Mouse (Mus musculus) heart, adult 11 months (tissue): Measurements from ENCODE around the gene Fkbp10.
A peak's percentile ranks its signal among the peaks of the same experiment; 100 is the strongest.

Source experiments
- DNase-seq: peaks from one replicate; pipeline ENCODE4 v3.0.0; 2022

Gene Fkbp10

DNA sequence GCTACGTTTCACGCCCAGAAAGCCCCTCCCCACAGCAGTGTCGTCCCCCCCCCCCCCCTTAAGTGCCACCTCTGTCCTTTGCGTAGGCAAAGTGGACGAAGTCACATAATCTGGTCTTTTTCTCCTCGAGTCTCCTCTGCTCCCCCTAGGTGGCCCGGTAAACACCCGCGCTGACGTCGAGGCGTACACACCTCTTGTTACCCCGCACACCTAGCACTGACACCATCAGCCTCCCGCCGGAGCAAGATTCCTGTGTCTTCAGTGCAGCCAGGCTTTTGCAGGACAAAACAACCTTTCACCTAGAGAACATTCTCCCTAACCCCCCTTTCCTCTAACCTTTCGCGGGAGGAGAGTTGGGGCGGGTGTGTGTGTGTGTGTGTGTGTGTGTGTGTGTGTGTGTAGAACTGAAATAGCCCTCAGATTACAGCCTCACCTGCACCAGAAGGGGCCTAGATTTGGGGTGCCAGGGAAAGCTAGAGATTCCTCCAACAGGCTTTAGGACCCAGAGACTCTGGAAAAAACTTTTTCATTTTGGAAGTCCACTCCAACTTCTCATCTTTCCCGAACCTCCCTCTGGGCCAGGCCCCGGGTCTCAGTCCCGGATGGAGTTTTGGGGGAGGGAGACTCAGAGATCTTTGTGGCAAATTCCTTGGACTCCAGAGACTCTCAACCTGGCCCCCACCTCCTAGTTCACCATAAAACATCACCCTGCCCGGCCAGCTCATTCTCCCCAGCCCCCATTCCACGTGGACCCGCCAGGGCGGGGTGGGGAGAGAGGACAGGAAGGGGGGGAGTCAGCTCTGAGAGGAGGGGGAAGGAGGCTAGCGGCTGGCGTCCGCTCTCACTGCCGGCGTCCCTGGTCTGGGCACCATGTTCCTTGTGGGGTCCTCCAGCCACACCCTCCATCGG lies at the start of gene Fkbp10:
Gene Fkbp10, plus strand, starts transcription at position 784 of the 909 bp plus-strand sequence.
- peak; percentile 99 for DNase-seq

DNA sequence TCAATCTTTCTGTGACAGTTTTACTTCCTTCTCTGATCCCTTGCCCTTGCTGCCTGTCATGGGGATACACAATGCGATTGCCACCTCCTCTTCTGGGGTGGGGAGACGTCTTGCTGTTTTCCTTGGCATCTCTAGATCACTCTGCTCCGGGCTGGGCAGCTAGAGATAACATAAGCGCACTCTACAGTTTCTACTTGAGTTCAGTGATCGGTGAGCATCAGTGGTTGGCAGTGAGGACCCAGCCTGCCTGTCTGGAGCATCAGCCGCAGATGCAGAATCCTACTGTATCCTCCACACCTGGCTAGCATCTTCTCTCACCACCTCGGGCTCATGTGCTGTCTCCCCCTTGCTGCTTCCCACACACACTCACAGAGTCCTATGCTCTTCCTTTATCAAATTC lies 46.4 kb upstream of the Fkbp10 start:
- DNase-seq: peak; percentile 91

DNA sequence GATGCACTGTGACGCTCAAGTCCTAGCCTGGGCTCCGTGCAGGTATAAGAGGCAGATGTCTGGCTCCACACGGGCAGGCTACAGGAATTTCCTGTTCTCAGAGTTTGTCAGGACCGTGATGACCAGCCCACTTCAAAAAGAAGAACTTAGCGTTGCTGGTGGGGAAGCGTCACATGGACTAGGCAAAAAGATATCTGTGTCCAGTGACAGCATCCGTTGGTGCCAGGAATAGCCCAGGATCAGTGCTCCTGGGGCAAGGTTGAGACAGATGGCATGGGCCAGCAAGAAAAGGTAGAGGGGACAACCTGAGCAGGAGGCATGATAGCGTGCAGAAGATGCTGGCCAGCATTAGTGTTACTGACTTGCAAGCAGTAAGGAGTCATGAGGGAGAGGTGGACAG lies 45.7 kb upstream of the Fkbp10 start:
- peak; percentile 94 for DNase-seq

DNA sequence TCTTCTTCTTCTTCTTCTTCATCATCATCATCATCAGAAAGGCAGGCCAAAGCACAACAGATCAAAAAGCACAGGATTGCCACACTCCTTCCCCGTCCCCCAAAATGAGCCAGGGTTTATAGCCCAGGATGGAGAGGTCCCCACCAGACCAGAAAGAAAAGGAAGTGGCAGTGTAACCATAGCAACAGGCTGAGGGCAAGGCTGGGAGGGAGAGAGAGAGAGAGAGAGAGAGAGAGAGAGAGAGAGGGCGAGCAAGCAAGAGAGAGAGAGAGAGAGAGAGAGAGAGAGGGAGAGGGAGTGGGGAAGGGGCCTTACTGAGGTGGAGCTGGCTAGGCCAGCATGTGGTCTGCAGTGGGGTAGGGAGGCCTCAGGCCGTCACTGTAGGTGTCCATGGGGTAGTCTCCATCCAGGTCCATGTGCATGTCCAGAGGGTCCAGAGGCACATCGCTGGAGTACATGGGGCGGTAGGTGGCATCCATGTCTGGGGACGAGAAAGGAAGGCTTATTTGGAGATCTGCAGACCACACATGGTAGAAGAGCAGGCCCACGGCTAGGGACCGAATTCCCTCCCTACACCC lies 43.4 kb upstream of the Fkbp10 start:
- no peak for DNase-seq

DNA sequence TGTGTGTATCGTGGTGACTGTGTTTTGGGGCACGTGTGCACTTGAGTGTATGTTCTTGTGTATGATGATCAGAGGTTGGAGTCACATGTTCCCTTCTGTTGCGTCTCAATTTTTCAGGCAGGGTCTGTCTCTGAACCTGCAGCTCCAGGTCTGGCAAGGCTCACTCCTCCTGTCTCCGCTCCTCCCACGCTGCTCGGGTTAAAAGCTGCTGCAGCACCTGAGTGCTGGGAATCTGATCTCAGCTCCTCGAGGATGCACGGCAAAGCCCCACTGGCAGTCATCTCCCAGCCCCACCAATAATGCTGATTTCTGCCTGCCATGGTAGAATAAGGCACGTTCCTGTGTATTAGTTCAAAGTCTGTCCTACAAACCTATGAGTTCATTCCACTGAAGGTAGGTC lies 40.4 kb upstream of the Fkbp10 start:
- DNase-seq: no peak

DNA sequence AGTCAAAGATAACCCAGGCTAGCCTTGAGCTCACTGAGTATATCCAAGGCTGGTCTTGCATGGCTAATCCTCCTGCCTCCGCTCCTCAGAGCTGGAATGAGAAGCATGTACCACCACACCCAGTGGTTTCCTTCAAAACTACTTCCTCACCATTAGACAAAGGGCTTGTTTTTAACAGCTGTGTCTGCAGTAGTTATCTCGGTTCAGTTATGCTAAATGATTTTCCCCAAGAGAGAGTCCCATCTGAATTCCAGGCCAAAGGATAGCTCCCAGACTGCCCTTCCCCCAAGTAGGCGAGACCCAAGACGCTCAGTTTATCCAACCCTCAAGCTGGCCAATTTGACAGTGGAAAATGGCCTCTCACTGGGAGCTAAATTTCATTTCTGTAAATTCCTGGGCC lies 39.5 kb upstream of the Fkbp10 start:
- DNase-seq: peak; percentile 97

DNA sequence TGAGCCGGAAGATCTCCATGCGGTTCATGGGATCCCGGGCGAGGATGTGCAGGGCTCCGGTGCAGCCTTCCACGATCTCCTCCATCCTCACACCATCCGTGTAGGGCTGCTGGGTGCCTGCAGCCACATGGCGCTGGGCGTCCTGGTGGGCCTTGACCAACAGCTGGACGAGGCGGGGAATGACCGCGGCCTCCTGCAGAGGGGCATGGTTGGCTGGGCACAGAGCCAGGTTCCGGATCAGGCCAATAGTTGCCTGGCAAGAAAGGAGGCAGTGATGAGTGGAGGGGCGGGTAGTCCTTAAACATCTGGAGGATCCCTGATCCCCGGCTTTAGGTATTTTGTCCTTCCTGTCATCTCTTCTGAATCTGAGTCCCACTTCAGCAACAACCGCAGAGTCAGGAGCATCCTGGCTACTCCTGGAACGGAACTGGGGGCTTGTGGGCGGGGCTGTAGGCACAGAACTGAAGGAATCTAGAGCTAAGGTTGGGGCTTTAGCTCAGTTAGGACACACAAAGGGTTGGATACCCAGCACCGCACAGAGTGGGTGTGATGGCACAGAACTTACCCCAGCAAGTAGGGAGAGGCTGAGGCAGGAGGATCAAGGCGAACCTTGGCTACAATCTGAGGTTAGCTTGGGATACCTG lies 38.6 kb upstream of the Fkbp10 start:
- peak; percentile 96 for DNase-seq

DNA sequence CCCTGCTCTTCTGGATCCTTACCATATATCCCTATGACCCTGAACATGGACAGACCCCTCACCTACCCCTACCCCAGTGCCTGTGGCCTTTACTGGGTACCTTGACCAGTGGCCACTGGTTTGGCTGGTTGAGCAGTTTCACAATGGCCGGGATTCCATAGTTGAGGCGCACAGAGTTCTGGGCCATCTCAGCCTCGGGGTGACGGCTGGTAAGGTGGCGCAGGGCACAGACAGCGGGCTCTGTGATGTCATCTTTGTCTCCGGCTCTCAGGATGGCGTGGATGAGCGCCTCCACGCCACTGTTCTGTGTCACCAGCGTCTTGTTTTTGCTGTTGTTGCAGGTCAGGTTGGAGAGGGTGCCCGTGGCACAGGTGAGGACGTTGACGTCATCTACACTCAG lies 37.5 kb upstream of the Fkbp10 start:
- peak; percentile 93 for DNase-seq

DNA sequence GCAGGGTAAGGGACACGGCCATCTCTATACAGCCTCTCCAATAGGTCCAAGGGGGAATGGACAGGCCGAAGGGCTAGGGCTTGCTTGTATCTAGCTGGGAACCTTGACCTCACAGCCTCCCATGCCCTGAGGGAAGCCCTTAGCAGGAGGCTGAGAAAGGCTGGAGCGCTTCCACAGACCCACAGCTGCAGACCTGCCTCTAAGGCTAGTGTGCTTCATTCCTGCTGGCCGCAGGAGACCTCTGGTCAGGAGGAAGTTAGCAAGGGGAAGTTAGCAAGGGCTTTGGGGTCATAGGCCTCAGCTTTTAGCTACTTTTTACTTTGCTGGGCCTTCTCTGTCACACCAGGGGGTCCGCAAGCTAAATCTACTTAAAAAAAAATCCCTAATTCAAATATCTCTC lies 37.1 kb upstream of the Fkbp10 start:
- DNase-seq: peak; percentile 93

DNA sequence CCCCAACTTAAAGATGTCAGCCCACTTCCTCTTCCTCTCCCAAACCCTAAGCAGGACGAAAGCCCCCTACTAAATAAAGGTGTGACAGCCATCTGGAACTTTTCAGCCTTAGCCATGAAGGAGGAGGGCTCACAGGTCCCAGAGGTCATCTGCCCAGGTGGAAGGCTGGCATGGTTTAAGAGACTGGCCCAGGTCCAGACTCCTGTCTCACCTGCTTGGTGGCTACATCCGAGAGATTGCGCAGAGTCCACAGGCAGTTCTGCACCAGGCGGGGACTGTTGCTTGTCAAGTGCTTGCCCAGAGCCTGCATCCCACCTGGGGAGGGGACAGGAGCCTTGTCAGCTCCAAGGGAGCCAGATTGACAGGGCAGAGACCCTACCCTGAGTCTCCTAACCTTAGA lies 36.2 kb upstream of the Fkbp10 start:
- DNase-seq: peak; percentile 90

DNA sequence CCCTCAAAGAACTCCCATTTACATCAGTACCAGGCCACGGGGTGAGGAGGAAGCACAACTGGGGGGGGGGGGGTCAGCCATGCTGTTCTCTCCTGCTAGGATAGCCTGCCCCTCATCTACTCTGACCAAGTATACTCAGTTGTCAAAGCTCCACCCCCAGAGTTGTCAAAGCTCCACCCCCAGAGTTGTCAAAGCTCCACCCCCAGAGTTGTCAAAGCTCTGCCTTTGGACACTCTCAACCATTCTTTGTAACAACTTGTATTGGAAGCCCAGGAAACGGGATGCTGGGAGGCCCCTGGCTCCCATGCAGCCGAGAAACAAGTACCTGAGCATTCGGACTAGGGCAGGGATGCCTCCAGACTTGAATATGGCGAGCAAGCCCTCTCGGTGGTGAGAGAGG lies 32.8 kb upstream of the Fkbp10 start:
- no peak for DNase-seq

DNA sequence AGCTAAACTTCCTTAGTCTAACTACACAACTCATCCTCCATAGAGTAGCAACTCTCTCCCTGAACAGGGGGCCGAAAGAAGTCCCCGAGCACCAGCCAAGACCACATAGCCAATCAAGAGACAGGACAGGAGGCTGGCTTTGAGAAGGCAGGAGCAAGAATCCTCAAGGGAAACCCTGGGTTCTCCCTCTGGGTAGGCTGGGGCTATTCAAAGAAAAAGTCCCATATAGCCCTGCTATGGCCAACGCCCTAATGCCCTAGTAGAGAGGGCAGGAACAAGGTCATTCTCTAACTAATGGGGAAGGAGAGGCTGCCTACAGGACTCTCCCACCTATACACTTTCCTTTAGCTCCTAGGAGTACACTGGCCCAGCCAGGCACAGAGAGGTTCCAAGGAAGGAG lies 30.5 kb upstream of the Fkbp10 start:
- no peak for DNase-seq

DNA sequence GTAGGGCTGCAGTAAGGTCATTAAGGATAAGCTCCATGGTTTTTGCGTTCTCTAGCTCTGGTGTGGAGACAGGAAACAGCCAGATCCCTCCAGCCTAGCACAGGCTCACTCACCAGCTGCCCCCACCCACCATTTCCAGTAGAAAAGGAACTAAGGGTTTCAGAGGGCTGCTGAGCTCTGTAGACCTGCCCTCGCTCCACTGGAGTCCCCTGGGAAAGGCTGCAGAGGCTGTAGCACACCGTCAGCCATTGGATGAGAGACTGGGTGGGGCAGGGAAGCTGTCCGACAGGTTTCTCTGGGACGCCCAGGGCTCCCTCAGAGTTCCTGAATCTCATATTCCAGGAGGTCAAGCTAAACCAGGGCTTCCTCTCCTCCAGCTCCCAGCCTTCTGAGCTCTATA lies 28.9 kb upstream of the Fkbp10 start:
- DNase-seq: peak; percentile 97

DNA sequence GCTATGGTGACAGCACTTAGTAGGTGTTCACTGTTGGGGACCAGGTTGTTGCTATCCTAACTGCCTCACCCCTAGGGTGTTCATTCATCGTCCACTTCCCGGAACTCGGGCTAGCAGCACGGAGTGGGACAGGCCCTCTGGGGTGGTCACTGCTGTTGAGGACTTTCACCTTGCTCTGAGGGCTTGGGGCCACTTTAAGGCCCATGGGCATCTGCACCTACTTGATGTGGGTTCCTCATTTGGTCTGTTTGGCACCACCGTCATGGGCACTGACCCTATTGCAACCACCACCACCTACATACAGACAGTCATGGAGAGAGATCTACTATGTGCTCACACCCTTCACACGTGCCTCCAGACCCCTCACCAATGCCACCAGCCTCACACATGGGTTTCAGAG lies 28.4 kb upstream of the Fkbp10 start:
- DNase-seq: peak; percentile 96

DNA sequence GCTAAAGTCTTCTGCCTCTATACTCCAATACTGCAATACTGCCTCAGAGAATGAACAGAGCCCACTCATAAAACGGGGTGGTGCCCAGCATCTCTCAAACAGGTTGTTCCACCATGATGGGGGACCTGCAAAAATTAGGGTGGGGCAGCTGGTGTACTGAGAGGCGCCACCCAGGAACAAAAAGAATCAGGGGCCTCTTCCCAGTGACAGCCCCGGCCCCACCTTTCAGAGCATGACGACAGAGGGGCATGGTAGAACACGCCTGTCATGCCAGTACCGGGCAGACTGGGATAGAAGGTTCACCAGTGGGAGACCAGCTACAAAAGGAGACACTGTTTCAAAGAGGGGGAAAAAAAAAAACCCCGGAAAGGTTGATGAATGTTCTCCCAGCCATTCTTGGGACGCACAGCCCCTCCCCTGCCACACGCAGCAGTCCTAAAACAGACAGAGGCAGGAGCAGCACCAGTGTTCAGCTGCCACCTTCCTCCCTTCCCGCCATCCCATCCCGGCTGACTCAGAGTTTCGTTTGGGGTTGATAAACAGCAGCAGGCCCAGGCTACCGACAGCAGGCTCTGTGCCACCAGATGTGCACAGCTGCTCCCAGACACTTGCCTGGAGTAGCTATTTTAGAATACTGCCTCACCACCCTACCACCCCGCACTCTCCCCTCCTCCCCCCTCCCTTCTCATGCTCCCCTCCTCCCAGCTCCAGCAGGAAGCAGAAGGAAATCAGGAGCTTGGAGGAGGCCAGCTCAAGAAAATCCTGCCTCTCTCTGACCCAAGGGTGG lies 27.7 kb upstream of the Fkbp10 start:
- peak; percentile 99 for DNase-seq

DNA sequence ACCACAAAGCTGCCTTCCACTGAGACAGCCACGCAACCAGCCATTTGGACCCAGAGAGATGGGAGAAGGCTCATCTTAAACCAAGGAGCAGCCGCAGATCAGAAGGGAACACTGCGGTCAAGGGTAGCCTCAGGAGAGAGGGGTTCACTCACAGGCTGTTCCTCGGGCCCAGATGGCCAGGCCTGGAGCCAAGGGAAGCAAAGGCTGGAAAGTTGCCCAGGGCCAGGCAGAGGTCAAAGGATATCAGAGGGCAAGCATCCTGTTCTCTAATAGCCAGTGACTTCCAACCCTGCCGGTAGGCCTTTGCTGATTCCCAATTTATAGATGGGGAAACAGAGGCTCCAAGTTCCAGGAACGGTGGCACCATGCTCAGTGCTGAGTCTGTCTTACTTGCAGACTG lies 26.9 kb upstream of the Fkbp10 start:
- DNase-seq: peak; percentile 99

DNA sequence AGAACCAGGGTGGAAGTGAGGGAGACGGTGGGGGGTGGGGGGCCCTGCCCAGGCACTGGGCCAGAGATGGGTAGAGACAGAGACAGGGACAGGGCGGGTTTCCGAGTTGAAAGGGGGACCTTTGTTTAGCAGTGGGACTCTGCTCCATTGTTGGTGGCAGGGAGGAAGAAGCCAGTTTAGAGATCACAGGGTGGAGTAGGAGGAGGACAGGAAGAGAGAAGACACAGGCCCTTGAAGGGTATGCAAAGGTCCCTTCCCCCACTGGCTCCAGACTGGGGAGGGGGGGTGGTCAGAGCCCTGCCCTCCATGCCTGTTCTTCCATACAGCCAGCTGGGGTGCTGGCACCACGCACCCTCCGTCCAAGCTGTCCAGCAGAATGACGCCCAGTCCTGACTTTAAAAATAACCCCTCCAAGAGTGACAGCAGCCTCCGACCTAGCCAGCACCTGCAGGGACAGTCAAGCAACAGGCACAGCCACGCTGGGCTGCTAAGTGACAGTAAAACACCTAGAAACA lies 25.5 kb upstream of the Fkbp10 start:
- peak; percentile 99 for DNase-seq

DNA sequence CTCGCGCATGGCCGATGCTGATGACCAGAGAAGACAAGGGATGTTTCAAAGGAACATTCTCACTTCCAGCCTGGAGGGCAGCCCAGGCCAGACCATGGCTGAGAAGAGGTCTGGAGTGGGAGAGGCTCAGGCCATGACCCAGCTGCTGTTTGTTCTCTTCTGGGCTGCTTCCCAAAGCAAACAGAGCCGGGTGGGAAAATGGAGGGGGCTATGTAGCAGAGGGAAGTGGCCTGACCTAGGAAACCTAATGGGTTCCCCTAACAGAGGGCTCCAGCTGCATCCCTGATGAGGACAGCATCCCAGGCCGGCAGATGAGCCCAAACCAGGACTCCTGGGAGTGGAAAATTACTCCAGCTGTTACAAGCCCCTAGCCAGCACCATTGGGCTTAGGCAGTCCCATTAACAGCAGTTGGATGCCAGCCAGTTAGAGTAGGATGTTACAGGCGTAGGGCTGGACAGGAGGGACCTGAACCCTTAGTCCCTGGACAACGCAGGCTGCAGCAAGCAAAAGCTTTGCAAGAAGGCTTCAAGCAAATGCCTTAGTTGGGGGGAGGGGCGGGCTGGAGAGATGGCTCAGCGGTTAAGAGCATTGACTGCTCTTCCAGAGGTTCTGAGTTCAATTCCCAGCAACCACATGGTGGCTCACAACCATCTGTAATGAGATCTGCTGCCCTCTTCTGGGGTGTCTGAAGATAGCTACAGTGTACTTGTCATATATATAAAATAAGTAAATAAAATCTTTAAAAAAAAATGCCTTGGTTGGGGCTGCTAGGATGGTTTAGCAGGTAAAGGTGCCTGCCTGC lies 24.2 kb upstream of the Fkbp10 start:
- DNase-seq: peak; percentile 100

DNA sequence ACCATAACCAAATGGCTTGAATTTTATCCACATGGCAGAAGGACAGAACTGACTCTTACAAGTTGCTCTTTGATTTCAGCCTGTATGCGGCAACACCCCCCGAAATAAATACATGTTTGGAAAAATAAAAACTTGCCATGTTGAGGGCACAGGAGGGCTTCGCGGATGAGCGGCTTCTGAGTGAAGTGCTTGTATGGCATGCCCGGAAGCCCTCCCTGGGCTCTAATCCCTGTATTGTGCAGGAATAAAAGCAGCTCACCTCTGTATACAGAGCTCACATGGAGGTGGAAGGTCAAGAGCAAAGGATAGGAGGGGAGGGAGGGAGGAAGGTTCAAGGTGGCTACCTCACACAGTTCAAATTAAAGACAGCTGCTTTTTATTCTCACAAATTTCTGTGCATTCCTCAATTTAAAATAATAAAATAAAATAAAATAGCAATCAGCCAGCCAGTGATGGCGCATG lies 23.6 kb upstream of the Fkbp10 start:
- DNase-seq: peak; percentile 91

DNA sequence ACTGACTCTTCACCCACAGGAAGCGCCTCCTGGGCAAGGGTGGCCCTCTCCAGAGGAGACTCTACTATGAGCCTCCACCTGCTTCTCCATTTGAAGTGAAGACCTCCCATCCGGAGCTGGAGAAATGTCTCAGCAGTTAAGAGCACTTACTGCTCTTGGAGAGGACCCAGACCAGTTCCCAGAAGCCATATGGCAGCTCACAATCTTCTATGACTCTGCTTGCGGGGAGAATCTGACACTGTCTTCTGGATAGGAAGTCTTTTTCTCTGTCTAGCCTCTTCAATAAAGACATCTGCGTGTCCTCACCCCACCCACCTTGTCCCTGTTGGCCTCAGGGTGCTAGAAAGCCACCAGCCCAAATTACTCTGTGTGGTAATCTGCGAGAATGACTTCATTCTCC lies 22.5 kb upstream of the Fkbp10 start:
- peak; percentile 90 for DNase-seq

DNA sequence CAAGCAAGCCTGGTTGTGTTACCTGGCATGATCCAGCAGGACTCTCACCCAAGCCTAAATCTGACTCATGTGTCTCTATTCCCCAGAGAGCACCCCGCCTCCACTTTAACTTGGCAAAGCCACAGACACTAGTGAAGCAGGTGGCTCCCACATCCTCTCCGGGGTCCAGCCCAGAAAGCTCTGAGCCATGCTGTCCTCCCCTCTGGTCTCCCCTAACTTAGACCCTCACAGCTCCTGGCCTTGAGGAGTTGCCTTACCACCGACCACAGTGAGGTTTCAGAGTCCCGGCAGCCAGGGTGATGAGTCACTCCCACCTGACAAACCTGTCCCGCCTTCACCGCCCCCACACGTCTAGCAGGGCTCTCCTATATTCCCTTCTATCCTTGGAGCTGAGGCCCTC lies 21.8 kb upstream of the Fkbp10 start:
- peak; percentile 96 for DNase-seq
